Mouse (Mus musculus): ENCODE data around the gene Nek2. TPM values are rescaled to one million over a fixed set of nuclear protein-coding genes. Genes with fewer than 3 reads are reported as not detected.

The Nek2 gene
- polyA plus RNA-seq, 1 experiment from 2014 or later: 10.3 TPM

- Histone ChIP-seq H3K27ac (no peak overlapping the region), H3K27me3 (no peaks in the 10 kb centered on the region), H3K9me3 (no peaks in the 10 kb centered on the region), H3K4me3 (no peak overlapping the region), H3K4me2 (no peak overlapping the region), H3K9ac (no peak overlapping the region), H3K36me3 (no peaks in the 10 kb centered on the region), H3K4me1 (replicated peaks) (0 out of 2 replicates have a peak, but pooled peaks cover 2% of the 10 kb centered on the region)
- ATAC-seq (ENCODE audit: low FRiP score): no peak
- 92% methylated on average over 7 of the region's 7 CpGs for WGBS
Observed at GRCm38 (mm10) chr1:191875006-191875405, 53.8 kb downstream of the Nek2 start.

GRCm38 (mm10) chr1:191875683-191876305 lies 54.5 kb downstream of the Nek2 start:
- H3K27me3 ChIP-seq: no peaks in the 10 kb centered on the region
- 78% methylated on average over 9 of the region's 9 CpGs for WGBS
- H3K4me3 ChIP-seq: no peak overlapping the region
- no peaks in the 10 kb centered on the region for H3K36me3 ChIP-seq
- H3K4me2 ChIP-seq: no peak overlapping the region
- H3K9ac ChIP-seq: no peak overlapping the region
- no peak for ATAC-seq (ENCODE audit: low FRiP score)
- H3K4me1 ChIP-seq (replicated peaks): 0 out of 2 replicates have a peak, but pooled peaks cover 2% of the 10 kb centered on the region
- H3K27ac ChIP-seq: no peak overlapping the region
- H3K9me3 ChIP-seq: no peaks in the 10 kb centered on the region

DNA sequence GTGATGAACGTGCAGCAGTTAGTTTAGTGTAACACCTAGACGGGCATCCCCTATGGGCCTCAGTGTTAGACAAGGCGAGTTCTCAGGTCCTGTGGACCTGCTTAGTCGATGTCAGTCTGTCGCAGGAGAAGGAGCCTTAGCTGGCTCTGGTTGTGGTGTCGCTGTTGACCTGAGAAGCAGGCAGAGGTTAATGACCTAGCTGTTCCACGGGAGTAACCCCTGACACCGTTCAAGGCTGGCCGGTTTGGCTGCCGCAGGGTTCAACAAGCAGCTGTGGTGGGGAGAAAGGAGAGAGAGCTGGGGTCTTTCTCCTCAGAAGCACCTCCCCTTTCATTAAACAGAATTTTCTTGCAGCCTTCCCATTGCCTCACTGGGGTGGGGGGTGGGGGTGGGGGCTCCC lies 56.4 kb downstream of the Nek2 start:
- Histone ChIP-seq H3K27ac (no peak overlapping the region), H3K4me1 (replicated peaks) (0 out of 2 replicates have a peak, but pooled peaks cover 2% of the 10 kb centered on the region), H3K4me3 (no peak overlapping the region), H3K36me3 (no peaks in the 10 kb centered on the region), H3K9me3 (no peaks in the 10 kb centered on the region), H3K4me2 (no peak overlapping the region), H3K9ac (no peak overlapping the region), H3K27me3 (no peaks in the 10 kb centered on the region)
- WGBS: 76% methylated on average over 10 of the region's 10 CpGs
- no peak for ATAC-seq (ENCODE audit: low FRiP score)

GRCm38 (mm10) chr1:191878518-191878921 lies 57.3 kb downstream of the Nek2 start:
- no peaks in the 10 kb centered on the region for H3K36me3 ChIP-seq
- no peak overlapping the region for H3K4me3 ChIP-seq
- 75% methylated on average over 4 of the region's 4 CpGs for WGBS
- no peak overlapping the region for H3K27ac ChIP-seq
- H3K9me3 ChIP-seq: no peaks in the 10 kb centered on the region
- H3K4me1 ChIP-seq (replicated peaks): 0 out of 2 replicates have a peak, but pooled peaks cover 2% of the 10 kb centered on the region
- no peak overlapping the region for H3K4me2 ChIP-seq
- ATAC-seq (ENCODE audit: low FRiP score): no peak
- H3K27me3 ChIP-seq: no peaks in the 10 kb centered on the region
- no peak overlapping the region for H3K9ac ChIP-seq

GRCm38 (mm10) chr1:191880247-191880646 lies 59.0 kb downstream of the Nek2 start:
- no peaks in the 10 kb centered on the region for H3K9me3 ChIP-seq
- ATAC-seq (ENCODE audit: low FRiP score): no peak
- H3K27me3 ChIP-seq: no peaks in the 10 kb centered on the region
- H3K4me1 ChIP-seq (replicated peaks): 0 out of 2 replicates have a peak, but pooled peaks cover 2% of the 10 kb centered on the region
- H3K4me2 ChIP-seq: no peak overlapping the region
- no peak overlapping the region for H3K4me3 ChIP-seq
- H3K36me3 ChIP-seq: no peaks in the 10 kb centered on the region
- H3K27ac ChIP-seq: no peak overlapping the region
- H3K9ac ChIP-seq: no peak overlapping the region
- 93% methylated on average over 3 of the region's 3 CpGs for WGBS

DNA sequence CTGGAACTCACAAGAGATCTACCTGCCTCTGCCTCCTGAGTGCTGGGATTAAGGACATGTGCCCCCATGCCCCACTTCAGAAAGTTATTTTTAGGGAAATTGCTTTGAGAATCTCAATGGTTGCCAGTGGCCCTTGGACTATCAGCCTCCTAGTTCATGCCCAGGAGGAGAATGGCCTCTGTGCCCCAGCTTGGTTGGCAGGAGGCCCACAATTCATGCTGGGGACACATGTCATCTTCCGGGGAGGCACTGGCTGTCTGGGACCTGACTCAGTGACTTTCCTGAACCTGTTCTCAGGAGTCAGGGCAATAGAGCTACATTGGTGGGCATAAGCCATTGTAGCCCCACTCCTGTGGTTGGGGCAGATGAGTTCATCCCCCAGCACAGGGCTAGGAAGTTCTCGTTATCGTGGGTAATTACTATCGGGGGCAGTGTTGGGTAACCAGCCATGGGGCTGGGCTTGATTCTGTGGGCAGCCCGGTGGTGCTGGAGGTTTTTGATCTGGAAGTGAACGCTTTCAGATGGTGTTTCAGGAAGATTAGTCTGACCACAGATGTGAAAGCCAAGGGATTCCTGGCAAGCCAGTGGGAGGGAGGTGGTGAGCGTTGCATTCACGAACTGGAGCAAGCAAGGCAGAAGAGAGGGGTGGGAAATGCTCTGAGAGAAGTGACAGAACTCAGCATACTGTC lies 59.8 kb downstream of the Nek2 start:
- Histone ChIP-seq H3K4me2 (no peak overlapping the region), H3K27ac (no peak overlapping the region), H3K9ac (no peak overlapping the region), H3K9me3 (no peaks in the 10 kb centered on the region), H3K4me3 (no peak overlapping the region), H3K4me1 (replicated peaks) (0 out of 2 replicates have a peak, but pooled peaks cover 2% of the 10 kb centered on the region), H3K36me3 (no peaks in the 10 kb centered on the region), H3K27me3 (no peaks in the 10 kb centered on the region)
- WGBS: 86% methylated on average over 8 of the region's 8 CpGs
- no peak for ATAC-seq (ENCODE audit: low FRiP score)

- H3K36me3 ChIP-seq: no peaks in the 10 kb centered on the region
- H3K9me3 ChIP-seq: no peaks in the 10 kb centered on the region
- no peak for ATAC-seq (ENCODE audit: low FRiP score)
- H3K27ac ChIP-seq: no peak overlapping the region
- WGBS: 71% methylated on average over 2 of the region's 2 CpGs
- H3K27me3 ChIP-seq: no peaks in the 10 kb centered on the region
- H3K9ac ChIP-seq: no peak overlapping the region
- 0 out of 2 replicates have a peak, but pooled peaks cover 2% of the 10 kb centered on the region for H3K4me1 ChIP-seq (replicated peaks)
- H3K4me2 ChIP-seq: no peak overlapping the region
- no peak overlapping the region for H3K4me3 ChIP-seq
Observed at GRCm38 (mm10) chr1:191881663-191882062, 60.4 kb downstream of the Nek2 start.

Other genes starting within 250 kb of the Nek2 start
- 11.4 TPM in 2 replicates for gene Dtl, start 245.9 kb upstream of the Nek2 start, polyA plus RNA-seq (2015; fragmentation: Nextera tagmentation; extraction: Ambion mirVana)
- 44.0 and 48.2 TPM in 2 replicates for gene Ints7, start 245.8 kb upstream of the Nek2 start, polyA plus RNA-seq (2015; fragmentation: Nextera tagmentation; extraction: Ambion mirVana)
- 29.7 and 33.4 TPM in 2 replicates for gene Lpgat1, start 103.6 kb upstream of the Nek2 start, polyA plus RNA-seq (2015; fragmentation: Nextera tagmentation; extraction: Ambion mirVana)
- gene Slc30a1, start 85.3 kb downstream of the Nek2 start, polyA plus RNA-seq (2015; fragmentation: Nextera tagmentation; extraction: Ambion mirVana): 2.3 and 2.8 TPM in 2 replicates
- 4.8 and 6.9 TPM in 2 replicates for gene Rd3, start 155.9 kb downstream of the Nek2 start, polyA plus RNA-seq (2015; fragmentation: Nextera tagmentation; extraction: Ambion mirVana)